Mouse (Mus musculus) cerebellum, adult 2 months (tissue): ENCODE measurements around the gene Cytip.

ENCODE experiments used
- CTCF ChIP-seq: fragments of 200-500 bp; IDR thresholded peaks from 2 replicates; pipeline ENCODE4 v1.5.1; 2011; ENCODE audit warnings: low read depth, mild to moderate bottlenecking, control low read depth, low read length, moderate library complexity, borderline replicate concordance; ENCODE audit not compliant: insufficient read depth
- POLR2A ChIP-seq: fragments of 200-500 bp; IDR thresholded peaks from 2 replicates; pipeline ENCODE4 v1.6.1; 2011; ENCODE audit warnings: low read length, control low read depth, borderline replicate concordance; ENCODE audit not compliant: insufficient read depth

DNA sequence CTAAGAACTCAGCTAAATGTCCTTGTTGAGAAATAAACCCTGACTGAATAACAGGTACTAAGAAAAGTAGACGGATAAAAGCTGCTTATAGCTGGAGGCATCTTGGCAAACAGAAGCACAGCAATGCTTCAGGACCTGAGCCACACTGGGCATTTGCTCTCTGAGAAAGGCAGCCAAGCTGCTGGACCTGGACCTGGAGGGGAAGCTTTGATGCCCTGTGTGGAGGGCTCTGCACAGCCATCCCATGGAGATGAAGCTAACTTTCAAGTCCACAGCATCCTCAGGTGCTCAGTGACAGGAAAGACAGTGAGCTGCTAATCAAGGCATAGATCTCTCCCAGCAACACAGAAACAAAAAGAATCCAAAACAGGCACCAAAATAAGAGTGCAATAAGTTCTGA is 54.8 kb downstream of the Cytip start:
- TF ChIP-seq POLR2A (no peak), CTCF (peak; percentile 12; the same call in 1 of the 2 replicates)
